Comparison of ENCODE assay signal across 23 mouse cellular contexts in the genomic region with DNA sequence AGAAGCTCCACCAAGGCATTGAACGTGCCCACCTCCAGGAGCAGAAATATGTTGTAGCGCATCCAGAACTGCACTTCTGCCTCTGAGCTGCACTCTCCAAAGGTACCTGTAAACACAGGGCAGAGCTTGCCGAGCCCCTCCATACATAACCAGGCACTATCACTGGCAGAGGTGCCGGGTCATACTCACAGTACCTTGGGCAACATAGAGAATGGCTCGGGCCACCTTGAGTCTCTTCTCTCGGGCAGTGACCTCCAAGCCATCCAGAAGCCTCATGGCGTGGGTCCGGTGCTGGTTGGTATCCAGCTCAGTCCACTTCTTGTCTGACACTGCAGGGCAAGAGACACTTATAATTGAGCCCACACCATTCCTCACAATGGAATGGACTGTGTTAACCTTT. TPM values are rescaled to one million over a fixed set of nuclear protein-coding genes. Genes with fewer than 3 reads are reported as not detected.
"Had no signal": no experiment of that assay in that cellular context is flagged by ENCODE, and none has a peak within 500 bp of the region (broad histone marks: within the 10 kb centered on the region; RNA-seq: fewer than 3 reads in every experiment).

No protein-coding gene starts in this region.

- DNase-seq: kidney, adult 2 months; left cerebral cortex, postnatal 4 days; liver, postnatal 0 days; lung, embryonic 14.5 days; midbrain, embryonic 14.5 days; right cerebral cortex, postnatal 14 days; spleen, adult 18-20 months; thymus, adult 2 months; thymus, postnatal 14 days; thymus, postnatal 4 days had no signal

RNA-seq across cellular contexts. Expression of gene Gm10961, which starts 4.4 kb away (rescaled TPM):
- polyA plus RNA-seq: intestine, embryonic 15.5 days; kidney, adult 2 months; kidney, embryonic 14.5 days; kidney, postnatal 0 days; limb, embryonic 12.5 days; limb, embryonic 15.5 days; liver, embryonic 11.5 days; liver, embryonic 14.5 days; liver, postnatal 0 days; lung, embryonic 14.5 days; lung, postnatal 0 days; macrophage; midbrain, embryonic 14.5 days; midbrain, postnatal 0 days; neural tube, embryonic 11.5 days; neural tube, embryonic 14.5 days; stomach, embryonic 15.5 days; thymus, adult 2 months had no signal

RNA-seq across cellular contexts. Expression of gene Alx3, which starts 31.9 kb away (rescaled TPM):
- polyA plus RNA-seq: kidney, adult 2 months; liver, embryonic 14.5 days; liver, postnatal 0 days; lung, embryonic 14.5 days; lung, postnatal 0 days; macrophage; neural tube, embryonic 14.5 days; stomach, embryonic 15.5 days had no signal
